Mouse (Mus musculus) heart, adult 2 months (tissue): ENCODE measurements around the gene Smim15. TPM values are rescaled to one million over a fixed set of nuclear protein-coding genes. Genes with fewer than 3 reads are reported as not detected.

Experiments
- DNase-seq, 2 experiments: peaks; one replicate each; pipeline ENCODE4 v3.0.0; 2021
- H3K27ac ChIP-seq: fragments of 200-600 bp; 2 replicates; pipeline ENCODE4 v1.8.1; 2022
- H3K27me3 ChIP-seq: fragments of 200-500 bp; 2 replicates; pipeline ENCODE4 v1.6.1; 2012; ENCODE audit warnings: mild to moderate bottlenecking, low read length, inconsistent platforms, mixed read lengths; ENCODE audit not compliant: control insufficient read depth, insufficient read depth
- H3K36me3 ChIP-seq: fragments of 200-500 bp; 2 replicates; pipeline ENCODE4 v1.6.1; 2012; ENCODE audit warnings: low read length, inconsistent platforms; ENCODE audit not compliant: control insufficient read depth, insufficient read depth
- H3K4me1 ChIP-seq: fragments of 200-500 bp; 2 replicates; pipeline ENCODE4 v1.6.1; 2011; ENCODE audit warnings: low read length; ENCODE audit not compliant: control insufficient read depth, insufficient read depth
- H3K4me3 ChIP-seq: fragments of 200-600 bp; 2 replicates; pipeline ENCODE4 v1.8.1; 2022
- H3K79me2 ChIP-seq: fragments of 200-500 bp; replicated peaks from 2 replicates; pipeline ENCODE4 v1.6.1; 2012; ENCODE audit warnings: mild to moderate bottlenecking, inconsistent platforms, low read length, moderate library complexity, mixed read lengths; ENCODE audit not compliant: control insufficient read depth, insufficient read depth
- H3K9ac ChIP-seq: fragments of 200-500 bp; 2 replicates; pipeline ENCODE4 v1.6.1; 2012; ENCODE audit warnings: low read depth, mild to moderate bottlenecking, control low read depth, inconsistent platforms, low read length, mixed read lengths
- CTCF ChIP-seq: fragments of 200-600 bp; IDR thresholded peaks from 2 replicates; pipeline ENCODE4 v1.8.1; 2022; ENCODE audit warnings: antibody characterized with exemption, mild to moderate bottlenecking, moderate library complexity
- EP300 ChIP-seq: fragments of 200-500 bp; IDR thresholded peaks from 2 replicates; pipeline ENCODE4 v1.6.1; 2011; ENCODE audit warnings: low read depth, low read length, control low read depth; ENCODE audit not compliant: insufficient read depth
- POLR2A ChIP-seq: fragments of 200-500 bp; IDR thresholded peaks from 2 replicates; pipeline ENCODE4 v1.6.1; 2011; ENCODE audit warnings: mild to moderate bottlenecking, low read depth, low read length, control low read depth; ENCODE audit not compliant: insufficient read depth
- WGBS: fragments of 180-500 bp; shearing (Covaris S2); methylation state at CpG from one replicate; pipeline ENCODE4 v1.1.7; 2018; 5-methylcytosine and 5-hydroxymethylcytosine counted together
- intact Hi-C: fragments of 180-260 bp; cut with DNase I; formaldehyde crosslinking; loops from one replicate; pipeline ENCODE4 v1.15.1; 2025
- polyA plus RNA-seq: library from polyadenylated mRNA; depleted of rRNA; stranded (reverse); fragments of >200 nt; gene quantifications from 2 replicates; pipeline ENCODE4 v1.2.3, GENCODE M21; 2012
- total RNA-seq, 2 experiments: library from RNA; stranded (reverse); gene quantifications; 2 replicates each; pipeline ENCODE4 v1.2.3; 2021

The Smim15 gene
- total and polyA plus RNA-seq, 3 experiments: 6.7 to 21.8 (median 21.5) TPM

DNA sequence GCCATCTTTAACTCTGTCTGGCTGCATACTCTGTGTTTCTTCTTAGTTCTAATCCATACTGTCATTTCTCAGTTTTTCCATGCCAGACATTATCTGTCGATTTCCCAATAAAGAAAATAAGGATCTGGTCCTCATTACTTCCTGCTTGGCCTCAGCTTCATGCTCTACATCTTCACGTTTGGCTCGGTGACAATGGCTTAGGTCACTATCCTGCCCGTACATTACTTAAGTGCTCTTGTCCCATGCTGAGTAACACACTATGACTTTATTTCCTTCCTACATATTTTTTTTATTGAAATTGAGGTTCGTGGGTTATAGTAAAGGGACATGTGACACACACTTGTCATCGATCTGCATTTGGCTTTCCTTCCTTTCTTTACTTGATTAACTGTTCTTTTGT lies 29.1 kb upstream of the Smim15 start:
- DNase-seq: no peak
- Histone ChIP-seq H3K27ac (no peak overlapping the region), H3K9ac (no peak overlapping the region), H3K27me3 (no peaks in the 10 kb centered on the region), H3K4me3 (no peak overlapping the region), H3K36me3 (no peaks in the 10 kb centered on the region), H3K4me1 (no peaks in the 10 kb centered on the region), H3K79me2 (no peaks in the 10 kb centered on the region)
- intact Hi-C loops: no loop called here
- WGBS: 35% methylated on average over 6 of the region's 6 CpGs
- TF ChIP-seq CTCF (no peak), POLR2A (no peak), EP300 (no peak)

- intact Hi-C loops: no loop called here
- H3K4me1 ChIP-seq: no peaks in the 10 kb centered on the region
- no peak for DNase-seq
- WGBS: 67% methylated on average over 6 of the region's 6 CpGs
- H3K36me3 ChIP-seq: no peaks in the 10 kb centered on the region
- H3K4me3 ChIP-seq: no peak overlapping the region
- H3K79me2 ChIP-seq: no peaks in the 10 kb centered on the region
- no peak overlapping the region for H3K27ac ChIP-seq
- H3K27me3 ChIP-seq: no peaks in the 10 kb centered on the region
- H3K9ac ChIP-seq: no peak overlapping the region
- TF ChIP-seq POLR2A (no peak), EP300 (no peak), CTCF (no peak)
Observed at GRCm38 (mm10) chr13:108017349-108017748, 26.9 kb upstream of the Smim15 start.

DNA sequence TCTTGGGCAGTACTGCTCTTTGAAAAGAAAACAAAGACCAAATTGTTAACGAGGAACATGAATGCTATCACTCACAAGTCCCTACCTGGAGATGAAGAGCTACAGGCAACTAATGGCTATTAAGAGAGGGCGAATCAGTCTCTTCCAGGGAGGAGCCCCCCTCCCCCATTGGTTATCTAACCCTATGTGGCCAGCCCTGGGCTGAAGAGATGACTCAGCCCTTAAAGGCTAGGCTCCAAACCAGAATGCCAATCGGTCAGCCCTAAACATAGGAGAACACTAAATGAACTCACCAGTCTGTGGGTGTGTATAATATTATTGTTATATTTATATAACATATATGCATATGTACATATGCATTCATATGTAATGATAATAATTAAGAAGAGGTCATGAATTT lies 18.4 kb upstream of the Smim15 start:
- H3K9ac ChIP-seq: no peak overlapping the region
- intact Hi-C loops: no loop called here

GRCm38 (mm10) chr13:108032789-108033188 lies 11.5 kb upstream of the Smim15 start:
- H3K27me3 ChIP-seq: no peaks in the 10 kb centered on the region
- no peak overlapping the region for H3K4me3 ChIP-seq
- no peaks in the 10 kb centered on the region for H3K4me1 ChIP-seq
- H3K9ac ChIP-seq: no peak overlapping the region
- H3K27ac ChIP-seq: no peak overlapping the region
- intact Hi-C loops: no loop called here
- no peak for DNase-seq
- TF ChIP-seq CTCF (no peak), EP300 (no peak), POLR2A (no peak)
- no peaks in the 10 kb centered on the region for H3K79me2 ChIP-seq
- no peaks in the 10 kb centered on the region for H3K36me3 ChIP-seq
- WGBS: 84% methylated on average over 4 of the region's 4 CpGs

More for the DNA sequence above, 18.4 kb upstream of the Smim15 start:
- WGBS: 47% methylated on average over 3 of the region's 3 CpGs
- Histone ChIP-seq H3K27me3 (no peaks in the 10 kb centered on the region), H3K36me3 (no peaks in the 10 kb centered on the region), H3K4me3 (no peak overlapping the region), H3K79me2 (no peaks in the 10 kb centered on the region), H3K4me1 (no peaks in the 10 kb centered on the region), H3K27ac (no peak overlapping the region)
- no peak for DNase-seq
- TF ChIP-seq EP300 (no peak), POLR2A (no peak), CTCF (no peak)

GRCm38 (mm10) chr13:108039375-108039774 lies 4.9 kb upstream of the Smim15 start:
- TF ChIP-seq CTCF (no peak), EP300 (no peak), POLR2A (no peak)
- H3K27me3 ChIP-seq: no peaks in the 10 kb centered on the region
- intact Hi-C loops: no loop called here
- H3K36me3 ChIP-seq: no peaks in the 10 kb centered on the region
- H3K9ac ChIP-seq: no peak overlapping the region
- H3K79me2 ChIP-seq: no peaks in the 10 kb centered on the region
- H3K4me1 ChIP-seq: peaks cover 4% of the 10 kb centered on the region; the same call in 1 of the 2 replicates
- no peak for DNase-seq
- 82% methylated on average over 6 of the region's 6 CpGs for WGBS
- no peak overlapping the region for H3K27ac ChIP-seq
- H3K4me3 ChIP-seq: no peak overlapping the region

- TF ChIP-seq POLR2A (no peak), CTCF (no peak), EP300 (no peak)
- Histone ChIP-seq H3K4me1 (peaks cover 4% of the 10 kb centered on the region; the same call in 1 of the 2 replicates), H3K27ac (no peak overlapping the region), H3K79me2 (no peaks in the 10 kb centered on the region), H3K9ac (no peak overlapping the region), H3K36me3 (no peaks in the 10 kb centered on the region), H3K4me3 (no peak overlapping the region), H3K27me3 (no peaks in the 10 kb centered on the region)
- no peak for DNase-seq
- 56% methylated on average over 9 of the region's 9 CpGs for WGBS
- intact Hi-C loops: loop anchor here (2.0 to 10.0 kb wide), 6 partner anchors 87 to 713 kb away; partner anchors contain the start of gene Depdc1b
Observed at GRCm38 (mm10) chr13:108039902-108040301, 4.3 kb upstream of the Smim15 start.
